Mouse (Mus musculus): ENCODE measurements around the gene Got1. TPM values are rescaled to one million over a fixed set of nuclear protein-coding genes. Genes with fewer than 3 reads are reported as not detected.
A peak's percentile ranks its signal among the peaks of the same experiment; 100 is the strongest.

Got1 gene
- polyA plus RNA-seq, 1 experiment from 2014 or later = 78.6 TPM

- ATAC-seq = no peak
- H3K4me2 ChIP-seq (ENCODE audit: low read length) = no peak overlapping the region
- WGBS = 78% methylated on average over 18 of the region's 18 CpGs
- H3K36me3 ChIP-seq (ENCODE audit: control insufficient read depth, insufficient read depth) = no peaks in the 10 kb centered on the region
- H3K27me3 ChIP-seq (replicated peaks; ENCODE audit: control insufficient read depth, insufficient read depth, low read length) = 0 out of 2 replicates have a peak, but pooled peaks cover 2% of the 10 kb centered on the region
- H3K9me3 ChIP-seq (ENCODE audit: control insufficient read depth, low read length) = no peaks in the 10 kb centered on the region
- no peak overlapping the region for H3K4me3 ChIP-seq (replicated peaks; ENCODE audit: low read length)
- H3K27ac ChIP-seq (ENCODE audit: low read length) = no peak overlapping the region
- H3K9ac ChIP-seq (replicated peaks; ENCODE audit: low read depth, low read length) = no peak overlapping the region
- H3K4me1 ChIP-seq (replicated peaks; ENCODE audit: control insufficient read depth, insufficient read depth, low read length) = 0 out of 2 replicates have a peak, but pooled peaks cover 4% of the 10 kb centered on the region
These were observed 26.5 kb upstream of the Got1 start for GRCm38 (mm10) chr19:43550706-43551492.

GRCm38 (mm10) chr19:43548060-43548459 lies 23.7 kb upstream of the Got1 start:
- Histone ChIP-seq H3K4me2 (ENCODE audit: low read length) (no peak overlapping the region), H3K4me3 (replicated peaks; ENCODE audit: low read length) (no peak overlapping the region), H3K9me3 (ENCODE audit: control insufficient read depth, low read length) (no peaks in the 10 kb centered on the region), H3K27ac (ENCODE audit: low read length) (no peak overlapping the region), H3K4me1 (replicated peaks; ENCODE audit: control insufficient read depth, insufficient read depth, low read length) (0 out of 2 replicates have a peak, but pooled peaks cover 4% of the 10 kb centered on the region), H3K27me3 (replicated peaks; ENCODE audit: control insufficient read depth, insufficient read depth, low read length) (0 out of 2 replicates have a peak, but pooled peaks cover 5% of the 10 kb centered on the region), H3K9ac (replicated peaks; ENCODE audit: low read depth, low read length) (no peak overlapping the region), H3K36me3 (ENCODE audit: control insufficient read depth, insufficient read depth) (no peaks in the 10 kb centered on the region)
- WGBS = 90% methylated on average over 5 of the region's 5 CpGs
- no peak for ATAC-seq

DNA sequence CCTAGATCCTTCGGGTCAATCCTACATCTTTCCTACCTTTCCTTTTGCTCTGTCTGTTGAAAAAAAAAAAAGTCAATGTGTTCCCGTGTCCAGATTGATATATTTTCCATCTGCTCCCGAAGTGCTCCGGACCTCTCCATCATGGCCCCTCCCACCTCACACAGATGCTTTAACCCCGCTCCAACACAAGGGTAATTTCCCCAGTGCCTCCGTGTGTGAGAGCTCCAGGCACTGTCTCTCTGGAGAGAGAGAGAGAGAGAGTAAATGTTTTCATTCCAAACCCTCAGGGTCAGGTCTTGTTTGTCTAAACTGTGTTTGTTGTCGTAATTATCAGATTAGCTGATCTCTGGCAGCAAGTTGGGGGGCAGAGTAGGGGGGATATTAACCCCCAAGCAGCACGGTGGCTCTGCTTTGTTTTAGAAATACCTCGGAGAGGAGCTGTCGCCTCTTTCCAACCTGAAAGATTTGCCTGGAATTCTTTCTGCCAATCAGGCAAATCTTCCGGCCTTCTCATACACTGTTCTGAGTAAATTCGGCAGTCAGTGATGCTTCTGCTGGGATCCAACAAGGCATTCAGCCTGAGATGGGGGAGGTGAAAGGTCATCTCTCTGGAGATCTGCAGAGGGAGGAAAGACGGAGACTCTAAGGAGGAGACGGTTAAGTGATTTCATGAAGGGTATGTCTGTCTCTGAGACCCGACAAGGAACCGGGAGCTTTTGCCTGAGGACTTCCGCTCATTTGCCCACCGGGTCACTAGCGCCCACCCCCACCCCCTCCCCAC lies 22.1 kb upstream of the Got1 start:
- Histone ChIP-seq H3K4me2 (ENCODE audit: low read length) (0 out of 2 replicates have a peak overlapping the region, but pooled peaks have one; percentile 0), H3K9me3 (ENCODE audit: control insufficient read depth, low read length) (no peaks in the 10 kb centered on the region), H3K9ac (replicated peaks; ENCODE audit: low read depth, low read length) (no peak overlapping the region), H3K4me1 (replicated peaks; ENCODE audit: control insufficient read depth, insufficient read depth, low read length) (0 out of 2 replicates have a peak, but pooled peaks cover 4% of the 10 kb centered on the region), H3K36me3 (ENCODE audit: control insufficient read depth, insufficient read depth) (no peaks in the 10 kb centered on the region), H3K27me3 (replicated peaks; ENCODE audit: control insufficient read depth, insufficient read depth, low read length) (peaks cover 7% of the 10 kb centered on the region; the same call in 1 of the 2 replicates), H3K27ac (ENCODE audit: low read length) (no peak overlapping the region), H3K4me3 (replicated peaks; ENCODE audit: low read length) (no peak overlapping the region)
- 10% methylated on average over 19 of the region's 19 CpGs for WGBS
- no peak for ATAC-seq

DNA sequence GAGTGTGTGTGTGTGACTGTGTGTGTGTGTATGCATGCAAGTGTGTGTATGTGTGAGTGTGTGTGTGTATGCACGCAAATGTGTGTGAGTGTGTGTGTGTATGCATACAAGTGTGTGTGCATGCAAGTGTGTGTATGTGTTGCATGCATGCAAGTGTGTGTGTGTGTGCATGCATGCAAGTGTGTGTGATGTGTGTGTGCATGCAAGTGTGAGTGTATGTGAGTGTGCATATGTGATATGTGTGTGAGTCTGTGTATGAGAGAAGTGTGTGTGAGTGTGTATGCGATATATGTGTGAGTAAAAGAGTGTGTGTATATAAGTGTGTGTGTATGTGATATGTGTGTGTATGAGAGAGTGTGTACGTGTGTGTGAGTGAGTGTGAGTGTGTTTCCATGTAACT lies 11.0 kb upstream of the Got1 start:
- no peak overlapping the region for H3K27ac ChIP-seq (ENCODE audit: low read length)
- no peaks in the 10 kb centered on the region for H3K4me1 ChIP-seq (replicated peaks; ENCODE audit: control insufficient read depth, insufficient read depth, low read length)
- no peaks in the 10 kb centered on the region for H3K9me3 ChIP-seq (ENCODE audit: control insufficient read depth, low read length)
- 91% methylated on average over 3 of the region's 3 CpGs for WGBS
- no peak overlapping the region for H3K4me2 ChIP-seq (ENCODE audit: low read length)
- no peaks in the 10 kb centered on the region for H3K36me3 ChIP-seq (ENCODE audit: control insufficient read depth, insufficient read depth)
- H3K4me3 ChIP-seq (replicated peaks; ENCODE audit: low read length) = no peak overlapping the region
- H3K9ac ChIP-seq (replicated peaks; ENCODE audit: low read depth, low read length) = no peak overlapping the region
- ATAC-seq = no peak
- no peaks in the 10 kb centered on the region for H3K27me3 ChIP-seq (replicated peaks; ENCODE audit: control insufficient read depth, insufficient read depth, low read length)

DNA sequence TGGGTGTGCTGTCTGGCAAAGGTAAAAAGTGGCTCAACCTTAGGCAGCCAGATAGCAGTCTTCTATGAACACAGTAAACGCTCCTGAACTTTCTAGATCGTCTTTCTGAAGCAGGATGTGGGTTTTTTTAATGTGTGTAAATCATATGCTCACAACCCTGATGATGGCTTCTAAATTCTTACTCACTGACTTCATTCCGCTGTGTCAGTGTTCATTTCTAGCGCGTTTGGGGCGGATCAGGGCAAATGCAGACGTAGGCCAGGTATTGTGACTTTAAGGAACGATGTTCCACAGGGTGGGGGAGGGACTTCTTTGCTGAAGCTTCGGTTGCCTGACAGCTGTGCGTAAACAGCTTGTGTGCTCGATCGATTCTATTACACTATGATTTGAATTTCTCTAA lies 6.5 kb upstream of the Got1 start:
- Histone ChIP-seq H3K36me3 (ENCODE audit: control insufficient read depth, insufficient read depth) (no peaks in the 10 kb centered on the region), H3K9ac (replicated peaks; ENCODE audit: low read depth, low read length) (no peak overlapping the region), H3K27me3 (replicated peaks; ENCODE audit: control insufficient read depth, insufficient read depth, low read length) (no peaks in the 10 kb centered on the region), H3K4me2 (ENCODE audit: low read length) (no peak overlapping the region), H3K4me1 (replicated peaks; ENCODE audit: control insufficient read depth, insufficient read depth, low read length) (no peaks in the 10 kb centered on the region), H3K9me3 (ENCODE audit: control insufficient read depth, low read length) (no peaks in the 10 kb centered on the region), H3K27ac (ENCODE audit: low read length) (no peak overlapping the region), H3K4me3 (replicated peaks; ENCODE audit: low read length) (no peak overlapping the region)
- ATAC-seq = no peak
- WGBS = 25% methylated on average over 12 of the region's 12 CpGs

DNA sequence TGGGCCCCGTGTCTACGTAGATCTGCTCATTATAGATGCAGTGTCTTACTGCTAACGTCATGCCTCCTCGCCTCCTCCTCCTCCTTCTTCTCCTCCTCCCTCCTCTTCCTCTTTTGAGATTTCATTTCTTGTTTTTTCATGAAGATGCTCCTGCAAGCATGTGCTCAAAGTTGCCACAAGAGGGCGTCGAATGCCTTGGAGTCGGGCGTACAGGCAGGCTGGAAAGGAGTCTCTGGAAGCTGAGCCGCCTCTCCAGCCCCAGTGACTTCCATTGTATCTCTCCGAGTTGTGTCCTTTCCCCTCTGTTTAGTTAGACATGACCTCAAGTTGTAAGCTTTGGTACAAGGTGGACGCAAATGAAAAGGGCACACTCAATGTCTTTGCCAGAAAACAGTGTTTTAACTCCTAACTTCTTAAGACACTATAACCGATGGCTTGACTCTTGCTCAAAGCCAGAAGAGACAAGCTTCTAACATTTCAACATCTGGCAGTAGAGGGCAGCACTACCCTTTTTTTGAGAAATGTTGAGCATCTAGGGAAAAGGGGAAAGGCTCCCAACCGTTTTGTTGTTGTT lies 5.9 kb upstream of the Got1 start:
- Histone ChIP-seq H3K4me2 (ENCODE audit: low read length) (peak overlapping the region; percentile 48), H3K27me3 (replicated peaks; ENCODE audit: control insufficient read depth, insufficient read depth, low read length) (no peaks in the 10 kb centered on the region), H3K4me1 (replicated peaks; ENCODE audit: control insufficient read depth, insufficient read depth, low read length) (peaks cover 3% of the 10 kb centered on the region; the same call in 1 of the 2 replicates), H3K4me3 (replicated peaks; ENCODE audit: low read length) (peak overlapping the region; percentile 3; the same call in 1 of the 2 replicates), H3K36me3 (ENCODE audit: control insufficient read depth, insufficient read depth) (no peaks in the 10 kb centered on the region), H3K9ac (replicated peaks; ENCODE audit: low read depth, low read length) (no peak overlapping the region), H3K27ac (ENCODE audit: low read length) (no peak overlapping the region), H3K9me3 (ENCODE audit: control insufficient read depth, low read length) (no peaks in the 10 kb centered on the region)
- ATAC-seq = peak; percentile 91
- 1% methylated on average over 13 of the region's 13 CpGs for WGBS

DNA sequence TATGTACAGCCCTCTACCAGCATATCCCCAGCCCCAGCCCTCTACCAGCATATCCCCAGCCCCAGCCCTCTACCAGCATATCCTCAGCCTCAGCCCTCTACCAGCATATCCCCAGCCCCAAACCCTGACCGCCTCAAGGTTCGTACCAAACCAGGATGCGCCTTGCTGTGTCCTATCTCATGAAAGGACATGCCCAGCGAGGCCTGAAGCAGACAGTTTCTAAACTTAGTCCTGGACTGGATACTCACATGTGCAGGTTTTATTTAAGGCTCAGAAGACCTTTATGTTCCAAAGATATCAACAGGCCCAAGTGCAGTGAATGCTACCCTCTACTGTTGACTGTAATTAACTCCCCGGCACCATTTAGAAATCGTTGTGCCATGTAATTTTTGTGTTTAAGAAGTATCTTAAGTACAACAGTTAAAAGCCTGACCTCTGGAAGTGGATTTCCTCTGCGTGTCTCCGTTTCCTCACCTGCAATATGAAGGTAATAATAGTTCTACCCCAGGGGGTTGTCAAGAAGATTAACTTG lies 3.7 kb upstream of the Got1 start:
- no peak for ATAC-seq
- Histone ChIP-seq H3K27ac (ENCODE audit: low read length) (no peak overlapping the region), H3K4me3 (replicated peaks; ENCODE audit: low read length) (no peak overlapping the region), H3K4me2 (ENCODE audit: low read length) (no peak overlapping the region), H3K27me3 (replicated peaks; ENCODE audit: control insufficient read depth, insufficient read depth, low read length) (no peaks in the 10 kb centered on the region), H3K36me3 (ENCODE audit: control insufficient read depth, insufficient read depth) (no peaks in the 10 kb centered on the region), H3K9ac (replicated peaks; ENCODE audit: low read depth, low read length) (no peak overlapping the region), H3K9me3 (ENCODE audit: control insufficient read depth, low read length) (no peaks in the 10 kb centered on the region), H3K4me1 (replicated peaks; ENCODE audit: control insufficient read depth, insufficient read depth, low read length) (peaks cover 12% of the 10 kb centered on the region)
- WGBS = 69% methylated on average over 8 of the region's 8 CpGs

GRCm38 (mm10) chr19:43527131-43527530 lies 2.7 kb upstream of the Got1 start:
- WGBS = 12% methylated on average over 11 of the region's 11 CpGs
- H3K4me1 ChIP-seq (replicated peaks; ENCODE audit: control insufficient read depth, insufficient read depth, low read length) = peaks cover 16% of the 10 kb centered on the region

DNA sequence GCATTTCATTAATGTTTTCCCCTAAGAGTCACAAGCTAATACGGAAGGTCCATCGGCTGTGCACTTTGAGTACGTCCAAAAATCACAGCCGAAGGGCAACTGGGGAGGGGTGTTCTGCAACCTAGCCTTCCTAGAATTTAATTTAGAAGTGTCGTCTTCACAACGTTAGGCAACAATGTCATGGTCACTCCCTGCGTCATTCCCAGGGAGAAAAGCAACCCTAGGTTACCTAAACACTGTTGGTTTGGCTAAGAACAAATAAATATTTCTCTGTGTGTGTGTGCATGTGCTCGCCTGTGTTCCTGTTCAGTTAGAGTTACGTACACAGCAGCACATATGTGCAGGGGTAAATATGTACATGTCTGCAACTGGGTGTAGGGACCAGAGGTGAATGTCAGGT lies 1.6 kb upstream of the Got1 start:
- 88% methylated on average over 9 of the region's 9 CpGs for WGBS
- H3K9ac ChIP-seq (replicated peaks; ENCODE audit: low read depth, low read length) = no peak overlapping the region
- no peak overlapping the region for H3K4me2 ChIP-seq (ENCODE audit: low read length)
- no peak overlapping the region for H3K4me3 ChIP-seq (replicated peaks; ENCODE audit: low read length)
- H3K36me3 ChIP-seq (ENCODE audit: control insufficient read depth, insufficient read depth) = no peaks in the 10 kb centered on the region
- H3K27ac ChIP-seq (ENCODE audit: low read length) = no peak overlapping the region
- no peaks in the 10 kb centered on the region for H3K9me3 ChIP-seq (ENCODE audit: control insufficient read depth, low read length)
- H3K4me1 ChIP-seq (replicated peaks; ENCODE audit: control insufficient read depth, insufficient read depth, low read length) = peaks cover 26% of the 10 kb centered on the region
- ATAC-seq = no peak
- H3K27me3 ChIP-seq (replicated peaks; ENCODE audit: control insufficient read depth, insufficient read depth, low read length) = no peaks in the 10 kb centered on the region

More at GRCm38 (mm10) chr19:43527131-43527530, 2.7 kb upstream of the Got1 start:
- no peaks in the 10 kb centered on the region for H3K36me3 ChIP-seq (ENCODE audit: control insufficient read depth, insufficient read depth)
- H3K4me2 ChIP-seq (ENCODE audit: low read length) = no peak overlapping the region
- H3K9me3 ChIP-seq (ENCODE audit: control insufficient read depth, low read length) = no peaks in the 10 kb centered on the region
- no peak overlapping the region for H3K4me3 ChIP-seq (replicated peaks; ENCODE audit: low read length)
- no peaks in the 10 kb centered on the region for H3K27me3 ChIP-seq (replicated peaks; ENCODE audit: control insufficient read depth, insufficient read depth, low read length)
- H3K9ac ChIP-seq (replicated peaks; ENCODE audit: low read depth, low read length) = no peak overlapping the region
- no peak overlapping the region for H3K27ac ChIP-seq (ENCODE audit: low read length)
- no peak for ATAC-seq

All from forebrain, embryonic 16.5 days (tissue).